Mouse (Mus musculus) CD4-positive, CD25-positive, alpha-beta regulatory T cell, adult 9 weeks (primary cell): ENCODE measurements around the gene Bace2. TPM values are rescaled to one million over a fixed set of nuclear protein-coding genes. Genes with fewer than 3 reads are reported as not detected.

ENCODE experiments used
- polyA plus RNA-seq: library from polyadenylated mRNA; unstranded; fragments of 100-300 nt; shearing (Covaris generic); gene quantifications from one replicate; pipeline ENCODE4 v1.2.1, GENCODE M21; 2017

Bace2 gene
- 0.06 TPM for polyA plus RNA-seq

GRCm38 (mm10) chr16:97356499-97357187, at the start of gene Bace2:
Bace2 (plus strand) TSS chr16:97356742.

GRCm38 (mm10) chr16:97462481-97463181, 106.1 kb downstream of the Bace2 start, which contains the start of gene Mx1:
Mx1 (minus strand) TSS chr16:97462907.

Other genes with a start within 250 kb of the Bace2 start
- 0.83 TPM for gene Dscam, start 186.0 kb upstream of the Bace2 start, polyA plus RNA-seq
- 9.8 TPM for gene Mx1, start 106.2 kb downstream of the Bace2 start, polyA plus RNA-seq
- gene Fam3b, start 158.1 kb downstream of the Bace2 start, polyA plus RNA-seq = 2.1 TPM